Mouse (Mus musculus): ENCODE measurements around the gene Tanc1. TPM values are rescaled to one million over a fixed set of nuclear protein-coding genes. Genes with fewer than 3 reads are reported as not detected.
A peak's percentile ranks its signal among the peaks of the same experiment; 100 is the strongest.

Tanc1 gene
- polyA plus RNA-seq, 1 experiment from 2014 or later: 23.6 TPM

DNA sequence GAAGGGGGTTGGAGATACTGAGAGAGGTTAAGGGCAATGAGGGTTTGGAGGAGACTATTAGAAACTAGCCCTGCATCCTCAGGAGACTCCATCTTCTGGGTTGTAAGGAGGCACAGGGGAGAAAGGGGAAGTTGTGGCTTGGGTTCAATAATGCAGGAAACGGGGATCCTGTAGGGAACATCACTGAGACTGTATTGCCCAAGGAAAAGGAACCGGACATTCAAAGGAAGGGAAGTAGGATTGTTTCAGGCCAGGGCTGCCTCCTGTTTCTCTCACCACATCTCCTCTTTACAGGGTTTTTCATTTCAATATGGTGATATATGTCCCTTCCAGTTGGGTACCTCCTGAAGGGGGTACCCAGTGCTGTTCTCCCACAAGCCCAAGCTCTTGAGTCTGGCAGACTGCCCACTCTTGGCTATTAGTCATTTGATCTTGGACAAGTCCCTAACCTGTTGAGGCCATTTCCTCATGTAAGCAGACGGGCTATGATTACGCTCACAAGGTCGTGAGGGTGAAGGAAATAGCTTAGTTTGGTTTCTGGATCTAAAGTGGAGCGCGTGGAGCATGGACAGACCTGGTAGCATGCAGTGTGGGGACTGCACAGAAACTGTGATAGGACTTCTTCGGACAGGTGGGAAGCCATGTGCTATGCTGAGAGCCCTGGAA, 191.0 kb downstream of the Tanc1 start:
- peaks cover 16% of the 10 kb centered on the region for H3K4me1 ChIP-seq
- H3K4me3 ChIP-seq (replicated peaks): no peak overlapping the region
- WGBS: 92% methylated on average over 8 of the region's 8 CpGs
- no peaks in the 10 kb centered on the region for H3K27me3 ChIP-seq
- no peaks in the 10 kb centered on the region for H3K9me3 ChIP-seq
- no peak for ATAC-seq (ENCODE audit: low FRiP score)
- H3K27ac ChIP-seq: no peak overlapping the region
- no peak overlapping the region for H3K9ac ChIP-seq
- H3K4me2 ChIP-seq: no peak overlapping the region
- peaks cover 21% of the 10 kb centered on the region for H3K36me3 ChIP-seq (replicated peaks)

- Histone ChIP-seq H3K9me3 (no peaks in the 10 kb centered on the region), H3K27me3 (no peaks in the 10 kb centered on the region), H3K9ac (no peak overlapping the region), H3K36me3 (replicated peaks) (peaks cover 24% of the 10 kb centered on the region), H3K4me2 (no peak overlapping the region), H3K4me1 (peaks cover 5% of the 10 kb centered on the region), H3K27ac (no peak overlapping the region), H3K4me3 (replicated peaks) (no peak overlapping the region)
- WGBS: 47% methylated on average over 2 of the region's 2 CpGs
- ATAC-seq (ENCODE audit: low FRiP score): no peak
Measured at GRCm38 (mm10) chr2:59805595-59805994, 193.8 kb downstream of the Tanc1 start.

DNA sequence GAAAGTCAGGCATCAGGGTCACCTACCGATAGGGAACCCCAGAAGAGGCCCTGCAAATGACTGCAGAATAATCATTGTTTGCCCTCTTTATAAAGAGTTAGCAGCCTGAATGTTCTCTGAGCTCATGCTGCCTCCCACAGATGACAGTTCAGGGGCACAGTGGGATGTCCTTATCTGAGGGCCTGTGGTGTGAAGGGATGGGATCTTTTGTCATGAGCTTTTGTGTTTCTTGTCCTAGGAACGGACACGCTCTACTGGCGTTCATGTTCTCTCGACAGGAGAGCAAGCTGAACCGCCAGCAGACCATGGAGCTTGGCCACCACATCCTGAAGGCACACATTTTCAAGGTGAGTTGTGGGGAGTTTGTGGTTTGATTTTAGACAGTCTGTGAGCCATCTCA, 194.2 kb downstream of the Tanc1 start:
- Histone ChIP-seq H3K27me3 (no peaks in the 10 kb centered on the region), H3K9me3 (no peaks in the 10 kb centered on the region), H3K4me1 (peaks cover 5% of the 10 kb centered on the region), H3K4me3 (replicated peaks) (no peak overlapping the region), H3K27ac (no peak overlapping the region), H3K4me2 (no peak overlapping the region), H3K9ac (no peak overlapping the region), H3K36me3 (replicated peaks) (peaks cover 24% of the 10 kb centered on the region)
- ATAC-seq (ENCODE audit: low FRiP score): no peak
- WGBS: 36% methylated on average over 6 of the region's 6 CpGs

DNA sequence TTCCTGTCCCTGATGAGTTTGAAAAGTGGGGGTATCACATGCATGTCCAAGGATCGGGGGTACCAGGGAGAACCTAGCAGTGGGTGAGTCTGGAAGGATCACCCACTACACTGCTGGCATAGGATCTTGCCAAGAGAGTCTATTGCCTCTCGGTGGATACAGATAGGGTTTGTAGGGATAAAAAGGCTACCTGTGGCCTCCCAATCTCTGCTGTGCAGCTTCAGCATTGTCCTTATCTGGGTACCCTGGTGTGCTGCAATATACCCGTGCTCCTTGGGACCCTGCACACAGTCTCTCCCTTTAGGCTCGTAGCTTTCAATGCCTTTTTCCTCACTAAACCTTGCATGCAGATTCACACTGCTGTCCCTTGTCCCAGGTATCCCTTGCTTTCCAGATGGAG, 196.8 kb downstream of the Tanc1 start:
- H3K9me3 ChIP-seq: no peaks in the 10 kb centered on the region
- peaks cover 5% of the 10 kb centered on the region for H3K4me1 ChIP-seq
- WGBS: 92% methylated on average over 4 of the region's 4 CpGs

GRCm38 (mm10) chr2:59810039-59810438, 198.2 kb downstream of the Tanc1 start:
- ATAC-seq (ENCODE audit: low FRiP score): no peak
- H3K4me1 ChIP-seq: peaks cover 5% of the 10 kb centered on the region
- 83% methylated on average over 7 of the region's 7 CpGs for WGBS
- no peak overlapping the region for H3K27ac ChIP-seq
- H3K4me3 ChIP-seq (replicated peaks): no peak overlapping the region
- H3K4me2 ChIP-seq: no peak overlapping the region
- no peak overlapping the region for H3K9ac ChIP-seq
- no peaks in the 10 kb centered on the region for H3K27me3 ChIP-seq
- peaks cover 15% of the 10 kb centered on the region for H3K36me3 ChIP-seq (replicated peaks)
- no peaks in the 10 kb centered on the region for H3K9me3 ChIP-seq

More for the DNA sequence above, 196.8 kb downstream of the Tanc1 start:
- ATAC-seq (ENCODE audit: low FRiP score): no peak
- Histone ChIP-seq H3K27me3 (no peaks in the 10 kb centered on the region), H3K4me3 (replicated peaks) (no peak overlapping the region), H3K9ac (no peak overlapping the region), H3K4me2 (no peak overlapping the region), H3K36me3 (replicated peaks) (peaks cover 16% of the 10 kb centered on the region), H3K27ac (no peak overlapping the region)

DNA sequence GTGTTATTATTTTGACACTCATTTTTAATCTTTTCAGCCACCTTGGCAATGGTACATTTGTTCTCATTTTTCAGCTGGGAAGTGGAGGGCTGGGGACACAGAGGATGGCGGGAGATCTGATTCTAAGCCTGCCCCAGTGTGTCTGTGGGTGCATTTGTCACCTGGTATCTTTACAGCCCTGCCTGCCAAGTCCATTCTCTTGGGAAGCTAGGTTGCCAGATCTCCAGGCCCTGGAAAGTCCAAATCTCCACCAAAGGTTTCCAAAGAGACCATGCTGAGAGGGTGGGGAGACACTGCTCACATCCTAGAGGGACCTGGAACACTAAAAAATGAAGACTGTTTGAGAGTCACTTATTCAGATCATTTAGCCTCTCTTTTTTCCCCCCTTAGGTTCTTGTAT, 199.4 kb downstream of the Tanc1 start:
- ATAC-seq (ENCODE audit: low FRiP score): no peak
- H3K36me3 ChIP-seq (replicated peaks): peaks cover 15% of the 10 kb centered on the region
- H3K27ac ChIP-seq: no peak overlapping the region
- no peak overlapping the region for H3K4me3 ChIP-seq (replicated peaks)
- H3K4me1 ChIP-seq: no peaks in the 10 kb centered on the region
- H3K27me3 ChIP-seq: no peaks in the 10 kb centered on the region
- no peaks in the 10 kb centered on the region for H3K9me3 ChIP-seq
- H3K9ac ChIP-seq: no peak overlapping the region
- H3K4me2 ChIP-seq: no peak overlapping the region
- WGBS: 82% methylated on average over 1 of the region's 1 CpGs

DNA sequence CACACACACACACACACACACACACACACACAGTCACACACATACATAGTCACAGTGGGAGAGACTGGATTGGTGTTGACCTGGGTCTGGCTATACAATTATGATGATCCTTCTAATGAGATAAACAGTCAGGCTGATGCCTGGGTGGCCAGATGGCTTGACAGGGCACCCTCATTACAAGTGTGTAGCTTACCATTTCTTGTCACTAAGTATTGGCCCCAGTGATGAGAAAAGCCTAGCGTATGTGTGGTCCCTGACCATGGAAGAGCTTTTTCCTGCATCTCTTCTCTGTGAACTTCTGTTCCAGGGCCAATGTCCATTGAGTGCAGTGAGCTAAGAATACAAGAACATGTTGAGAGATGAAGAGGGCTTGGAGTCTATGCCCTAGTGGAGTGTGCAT, 200.8 kb downstream of the Tanc1 start:
- Histone ChIP-seq H3K4me3 (replicated peaks) (no peak overlapping the region), H3K27ac (no peak overlapping the region), H3K4me1 (no peaks in the 10 kb centered on the region), H3K9me3 (no peaks in the 10 kb centered on the region), H3K36me3 (replicated peaks) (peaks cover 15% of the 10 kb centered on the region), H3K4me2 (no peak overlapping the region), H3K9ac (no peak overlapping the region), H3K27me3 (no peaks in the 10 kb centered on the region)
- 90% methylated on average over 1 of the region's 1 CpGs for WGBS
- ATAC-seq (ENCODE audit: low FRiP score): no peak

- H3K4me1 ChIP-seq: no peaks in the 10 kb centered on the region
- H3K4me3 ChIP-seq (replicated peaks): no peak overlapping the region
- 82% methylated on average over 13 of the region's 13 CpGs for WGBS
- H3K27ac ChIP-seq: no peak overlapping the region
- peaks cover 11% of the 10 kb centered on the region for H3K36me3 ChIP-seq (replicated peaks)
- no peaks in the 10 kb centered on the region for H3K9me3 ChIP-seq
- H3K9ac ChIP-seq: no peak overlapping the region
- no peak for ATAC-seq (ENCODE audit: low FRiP score)
- H3K27me3 ChIP-seq: no peaks in the 10 kb centered on the region
- no peak overlapping the region for H3K4me2 ChIP-seq
Measured at GRCm38 (mm10) chr2:59813457-59813856, 201.6 kb downstream of the Tanc1 start.

DNA sequence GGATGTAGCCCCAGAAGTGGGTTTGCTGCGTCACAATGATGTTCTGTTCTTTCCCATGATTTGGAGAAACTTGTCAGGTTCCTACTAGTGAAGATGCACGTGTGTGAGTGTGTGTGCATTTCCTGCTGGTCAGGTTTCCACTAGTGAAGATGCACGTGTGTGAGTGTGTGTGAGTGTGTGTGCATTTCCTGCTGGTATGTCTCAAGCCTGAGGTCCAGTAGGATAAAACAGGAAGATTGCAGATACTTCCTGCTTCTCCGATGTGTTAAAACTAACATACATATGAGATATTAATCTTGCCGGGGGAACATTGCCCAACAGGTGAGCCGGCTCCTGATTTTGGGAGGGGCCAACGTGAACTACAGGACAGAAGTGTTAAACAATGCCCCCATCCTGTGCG, 203.2 kb downstream of the Tanc1 start:
- 93% methylated on average over 8 of the region's 8 CpGs for WGBS
- Histone ChIP-seq H3K9ac (no peak overlapping the region), H3K36me3 (replicated peaks) (peaks cover 17% of the 10 kb centered on the region), H3K9me3 (no peaks in the 10 kb centered on the region), H3K27ac (no peak overlapping the region), H3K4me1 (no peaks in the 10 kb centered on the region), H3K4me3 (replicated peaks) (no peak overlapping the region), H3K4me2 (no peak overlapping the region), H3K27me3 (no peaks in the 10 kb centered on the region)
- no peak for ATAC-seq (ENCODE audit: low FRiP score)

- Histone ChIP-seq H3K9ac (no peak overlapping the region), H3K27ac (no peak overlapping the region), H3K27me3 (no peaks in the 10 kb centered on the region), H3K4me2 (no peak overlapping the region), H3K9me3 (no peaks in the 10 kb centered on the region), H3K4me1 (no peaks in the 10 kb centered on the region), H3K4me3 (replicated peaks) (no peak overlapping the region), H3K36me3 (replicated peaks) (peaks cover 15% of the 10 kb centered on the region)
- WGBS: 96% methylated on average over 15 of the region's 15 CpGs
- ATAC-seq (ENCODE audit: low FRiP score): peak; percentile 20; the same call in 1 of the 2 replicates
Measured at GRCm38 (mm10) chr2:59818663-59819062, 206.8 kb downstream of the Tanc1 start.

DNA sequence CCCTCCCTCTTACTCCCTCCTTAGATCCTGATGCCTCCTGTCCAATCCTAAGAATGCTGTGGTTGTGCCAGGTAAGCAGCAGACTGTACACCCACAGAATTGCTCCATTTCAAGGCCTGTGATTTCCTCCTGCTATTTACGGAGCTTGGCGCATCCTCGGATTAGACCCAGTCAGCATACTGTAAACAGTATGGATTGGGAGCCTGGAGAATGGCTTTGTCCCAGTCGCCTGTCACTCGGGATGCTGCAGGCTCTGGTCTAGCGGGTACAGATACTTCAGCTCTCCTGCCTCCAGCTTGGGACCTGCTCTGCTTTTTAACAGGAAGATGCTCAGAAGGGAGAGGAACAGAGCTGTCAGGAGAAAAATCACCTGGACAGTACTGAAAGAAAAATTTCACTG, 207.6 kb downstream of the Tanc1 start:
- ATAC-seq (ENCODE audit: low FRiP score): no peak
- Histone ChIP-seq H3K27me3 (no peaks in the 10 kb centered on the region), H3K4me1 (no peaks in the 10 kb centered on the region), H3K4me3 (replicated peaks) (no peak overlapping the region), H3K36me3 (replicated peaks) (peaks cover 20% of the 10 kb centered on the region), H3K4me2 (no peak overlapping the region), H3K9me3 (no peaks in the 10 kb centered on the region), H3K27ac (no peak overlapping the region), H3K9ac (no peak overlapping the region)
- WGBS: 85% methylated on average over 6 of the region's 6 CpGs

DNA sequence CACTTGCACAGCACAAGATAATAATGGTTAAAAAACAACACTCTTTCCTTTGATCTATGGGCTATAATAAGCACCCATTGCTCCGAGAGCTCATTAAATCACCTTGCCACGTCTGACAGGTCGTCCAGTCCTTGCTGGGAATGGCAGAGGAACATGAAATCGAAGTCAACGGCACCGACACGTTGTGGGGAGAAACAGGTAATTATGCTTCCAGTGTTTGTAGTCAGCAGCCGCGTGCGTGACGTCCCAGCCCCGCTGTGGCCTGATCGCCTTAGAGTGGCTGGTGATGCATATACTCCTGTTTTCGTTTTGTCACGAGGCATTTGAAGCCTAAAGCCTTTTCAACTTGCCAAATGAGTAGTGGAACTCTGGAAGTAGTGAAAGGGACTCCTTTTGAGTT, 208.2 kb downstream of the Tanc1 start:
- no peak overlapping the region for H3K4me2 ChIP-seq
- H3K4me1 ChIP-seq: no peaks in the 10 kb centered on the region
- H3K9me3 ChIP-seq: no peaks in the 10 kb centered on the region
- no peaks in the 10 kb centered on the region for H3K27me3 ChIP-seq
- ATAC-seq (ENCODE audit: low FRiP score): no peak
- WGBS: 74% methylated on average over 15 of the region's 15 CpGs
- no peak overlapping the region for H3K4me3 ChIP-seq (replicated peaks)
- peaks cover 23% of the 10 kb centered on the region for H3K36me3 ChIP-seq (replicated peaks)
- no peak overlapping the region for H3K27ac ChIP-seq
- H3K9ac ChIP-seq: no peak overlapping the region

GRCm38 (mm10) chr2:59821044-59821443, 209.2 kb downstream of the Tanc1 start:
- H3K36me3 ChIP-seq (replicated peaks): peaks cover 23% of the 10 kb centered on the region
- WGBS: 84% methylated on average over 2 of the region's 2 CpGs
- no peak overlapping the region for H3K27ac ChIP-seq

More at GRCm38 (mm10) chr2:59821044-59821443, 209.2 kb downstream of the Tanc1 start:
- Histone ChIP-seq H3K9me3 (no peaks in the 10 kb centered on the region), H3K4me1 (no peaks in the 10 kb centered on the region), H3K4me3 (replicated peaks) (no peak overlapping the region), H3K4me2 (no peak overlapping the region), H3K27me3 (no peaks in the 10 kb centered on the region), H3K9ac (no peak overlapping the region)
- ATAC-seq (ENCODE audit: low FRiP score): no peak

Measured in forebrain, embryonic 12.5 days (tissue).